Mouse (Mus musculus): ENCODE results near the gene Slc4a1.

DNA sequence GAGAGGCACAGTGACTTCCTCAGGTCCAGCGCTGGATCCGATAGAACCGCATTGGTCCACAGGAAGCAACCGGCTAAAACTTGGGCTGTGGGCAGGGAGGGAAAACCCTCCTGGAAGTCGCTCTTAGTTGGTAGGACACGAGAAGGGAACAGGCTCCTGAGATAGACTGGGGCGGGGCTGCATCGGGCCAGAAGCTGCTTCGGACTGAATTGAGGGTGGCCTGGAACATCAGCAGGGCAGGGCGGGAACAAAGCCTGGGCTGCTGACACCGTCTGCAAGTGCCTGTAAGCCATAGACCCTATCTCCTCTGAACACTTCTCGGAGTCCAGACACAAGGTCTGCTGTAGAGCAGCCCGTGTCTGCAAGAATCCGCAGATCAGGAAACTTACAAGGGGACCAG is 6.9 kb upstream of the Slc4a1 start:
- TF ChIP-seq CTCF (IDR thresholded peaks at IDR 0.05; ENCODE audit: low read depth): no peak
- peak; percentile 18; the same call in 1 of the 2 replicates for TF ChIP-seq EP300 (IDR thresholded peaks at IDR 0.05; ENCODE audit: low read depth)
